Comparison of ENCODE assay signal across 8 mouse cellular contexts in genomic region chr11:3983291-3983862, GRCm38 (mm10). TPM values are rescaled to one million over a fixed set of nuclear protein-coding genes. Genes with fewer than 3 reads are reported as not detected.
DNase-seq lines count a peak whose midpoint lies in the region; TF ChIP-seq lines count a peak whose summit lies in the region.

TSS of gene Gal3st1 (plus strand) at chr11:3983636.

- peaks cover 32% of the 10 kb centered on the region for H3K36me3 ChIP-seq in hindbrain, embryonic 10.5 days

- no peak for TF ChIP-seq CTCF in lung, adult 2 months (IDR thresholded peaks at IDR 0.05; ENCODE audit: insufficient read depth, low read length)

- H3K27ac ChIP-seq in hindbrain, embryonic 10.5 days = peak within 1 kb of the TSS; percentile 66

- under 1% methylated on average over 36 of the region's 37 CpGs for WGBS in hindbrain, embryonic 10.5 days
- WGBS in lung, adult 2 months = under 1% methylated on average over 37 of the region's 37 CpGs

- no peak for TF ChIP-seq POLR2A in lung, adult 2 months (IDR thresholded peaks at IDR 0.05; ENCODE audit: borderline replicate concordance, extremely low read depth, low read depth, low read length)

- H3K4me1 ChIP-seq in hindbrain, embryonic 10.5 days (replicated peaks) = peaks cover 32% of the 10 kb centered on the region
- no peaks in the 10 kb centered on the region for H3K4me1 ChIP-seq in lung, adult 2 months (ENCODE audit: control insufficient read depth, insufficient read depth, low read length)

- H3K4me3 ChIP-seq in hindbrain, embryonic 10.5 days = peak within 1 kb of the TSS; percentile 55
- H3K4me3 ChIP-seq in lung, adult 2 months (replicated peaks; ENCODE audit: extremely low read depth, low read depth, low read length) = peak within 1 kb of the TSS; percentile 71

- no peaks in the 10 kb centered on the region for H3K9me3 ChIP-seq in hindbrain, embryonic 10.5 days

- DNase-seq in retina, postnatal 1 day = peak; percentile 40
- no peak for DNase-seq in retina, embryonic 14.5 days (ENCODE audit: low spot score)
- peak; percentile 45 for DNase-seq in hindbrain, embryonic 10.5 days (ENCODE audit: low spot score)
- DNase-seq in layer of hippocampus, adult 8-10 months (ENCODE audit: low spot score in 2 of 2) = peak; percentile 52 to 53
- DNase-seq in lung, adult 2 months = peak; percentile 26
- peak; percentile 21 for DNase-seq in right cerebral cortex, postnatal 14 days
- DNase-seq in thymus, postnatal 14 days = no peak
- DNase-seq in gastrocnemius, postnatal 4 days (ENCODE audit: low spot score in 2 of 2) = no peak

- H3K27me3 ChIP-seq in hindbrain, embryonic 10.5 days (ENCODE audit: insufficient read depth, poor library complexity, severe bottlenecking) = peaks cover 23% of the 10 kb centered on the region

RNA-seq across cellular contexts. Expression of gene Gal3st1, which starts in this region (rescaled TPM):
- polyA plus RNA-seq in hindbrain, embryonic 10.5 days (2016; fragmentation: Nextera tagmentation; extraction: Ambion mirVana) = 1.1 and 1.3 TPM in 2 replicates
- total RNA-seq in layer of hippocampus, adult 8-10 months (2022) = 10 to 100 TPM in 3 of 4 experiments, 1 to 10 TPM in 1; 9.3 to 10.9 (median 10.6) TPM
- polyA plus RNA-seq in lung, adult 2 months (2012; rRNA removed) = 32.1 and 33.3 TPM in 2 replicates
- total RNA-seq in gastrocnemius, postnatal 4 days (2021) = 1 to 10 TPM; 4.9 to 5.0 TPM

Comparison
In these comparisons a context has a peak if more than half of its experiments do, and no peak if none do; other contexts are left out.
1. RNA of gene Gal3st1 (polyA plus RNA-seq): 32.1 to 33.3 TPM in lung, adult 2 months; 1.1 to 1.3 TPM in hindbrain, embryonic 10.5 days; every median in the first group is over 10 times any median in the second.
2. DNase-seq: peak in retina, postnatal 1 day (single experiment), hindbrain, embryonic 10.5 days (single experiment), layer of hippocampus, adult 8-10 months (2 of 2), lung, adult 2 months (single experiment) and right cerebral cortex, postnatal 14 days (single experiment); none in retina, embryonic 14.5 days (single experiment), thymus, postnatal 14 days (single experiment) and gastrocnemius, postnatal 4 days (0 of 2).